Comparison of ENCODE assay signal across 21 mouse cellular contexts in genomic region chr9:108090611-108091120, GRCm38 (mm10). TPM values are rescaled to one million over a fixed set of nuclear protein-coding genes. Genes with fewer than 3 reads are reported as not detected.
DNase-seq lines count a peak whose midpoint lies in the region; ATAC-seq lines count a peak whose summit lies in the region.
"Had no signal": no experiment of that assay in that cellular context is flagged by ENCODE, and none has a peak within 500 bp of the region (broad histone marks: within the 10 kb centered on the region; RNA-seq: fewer than 3 reads in every experiment).

No protein-coding gene starts in this region.

- ATAC-seq in kidney, embryonic 16.5 days (ENCODE audit: low FRiP score, low TSS enrichment), result no peak
- ATAC-seq in liver, embryonic 11.5 days (replicated peaks; ENCODE audit: low FRiP score), result no peak
- ATAC-seq in midbrain, embryonic 13.5 days, result no peak
- ATAC-seq: activated CD4-positive, CD25-positive, alpha-beta regulatory T cell, adult 4 months; forebrain, embryonic 16.5 days had no signal

- no peak overlapping the region for H3K9ac ChIP-seq in kidney, embryonic 16.5 days (replicated peaks; ENCODE audit: low read length)
- H3K9ac ChIP-seq in liver, embryonic 11.5 days (ENCODE audit: low read depth, low read length), result 0 out of 2 replicates have a peak overlapping the region, but pooled peaks have one; percentile 7
- H3K9ac ChIP-seq in midbrain, embryonic 13.5 days (replicated peaks), result no peak overlapping the region
- H3K9ac ChIP-seq: embryonic facial prominence, embryonic 13.5 days; heart, embryonic 15.5 days had no signal

- DNase-seq in kidney, adult 18-20 months, result peak; percentile 40
- DNase-seq in liver, embryonic 11.5 days (ENCODE audit: low spot score), result no peak
- no peak for DNase-seq in liver
- peak; percentile 66 to 88 for DNase-seq in kidney, postnatal 25 days
- DNase-seq in layer of hippocampus, adult 9-10 months (ENCODE audit: low spot score), result no peak
- DNase-seq in spleen, postnatal 10 days (ENCODE audit: low spot score in 2 of 2), result no peak
- DNase-seq: adrenal gland, postnatal 14 days; cerebellum, adult 11-12 months; cerebellum, adult 9-11 months; cerebellum, postnatal 36 days; gastrocnemius, postnatal 14 days; heart, adult 2 months; heart, postnatal 14 days had no signal

- H3K27me3 ChIP-seq in kidney, embryonic 16.5 days (ENCODE audit: insufficient read depth, low read length), result no peaks in the 10 kb centered on the region
- no peaks in the 10 kb centered on the region for H3K27me3 ChIP-seq in liver, embryonic 11.5 days (replicated peaks; ENCODE audit: control insufficient read depth, insufficient read depth, low read length)
- H3K27me3 ChIP-seq in midbrain, embryonic 13.5 days, result no peaks in the 10 kb centered on the region
- H3K27me3 ChIP-seq: embryonic facial prominence, embryonic 13.5 days; forebrain, embryonic 12.5 days; heart, embryonic 15.5 days had no signal

- no peak overlapping the region for H3K27ac ChIP-seq in kidney, embryonic 16.5 days (ENCODE audit: low read length)
- no peak overlapping the region for H3K27ac ChIP-seq in liver, embryonic 11.5 days (ENCODE audit: low read depth, low read length)
- no peak overlapping the region for H3K27ac ChIP-seq in midbrain, embryonic 13.5 days
- H3K27ac ChIP-seq: embryonic facial prominence, embryonic 13.5 days; forebrain, embryonic 12.5 days; heart, adult 2 months; heart, embryonic 15.5 days had no signal

- no peak overlapping the region for H3K4me2 ChIP-seq in kidney, embryonic 16.5 days (replicated peaks; ENCODE audit: low read depth, low read length)
- no peak overlapping the region for H3K4me2 ChIP-seq in liver, embryonic 11.5 days
- H3K4me2 ChIP-seq in midbrain, embryonic 13.5 days (replicated peaks), result no peak overlapping the region
- H3K4me2 ChIP-seq: embryonic facial prominence, embryonic 13.5 days; forebrain, embryonic 12.5 days; heart, embryonic 11.5 days; heart, embryonic 15.5 days had no signal

- no peak overlapping the region for H3K4me3 ChIP-seq in kidney, embryonic 16.5 days (ENCODE audit: low read length)
- H3K4me3 ChIP-seq in liver, embryonic 11.5 days (ENCODE audit: low read depth, low read length), result no peak overlapping the region
- no peak overlapping the region for H3K4me3 ChIP-seq in midbrain, embryonic 13.5 days (replicated peaks)
- H3K4me3 ChIP-seq: embryonic facial prominence, embryonic 13.5 days; forebrain, embryonic 12.5 days; heart, adult 2 months; heart, embryonic 15.5 days had no signal

- 92% methylated on average over 7 of the region's 7 CpGs for WGBS in kidney, embryonic 16.5 days
- WGBS in liver, embryonic 11.5 days, result 92% methylated on average over 7 of the region's 7 CpGs
- 95% methylated on average over 7 of the region's 7 CpGs for WGBS in midbrain, embryonic 13.5 days

- peaks cover 57% of the 10 kb centered on the region for H3K36me3 ChIP-seq in kidney, embryonic 16.5 days (ENCODE audit: insufficient read depth, low read length)
- H3K36me3 ChIP-seq in liver, embryonic 11.5 days (ENCODE audit: control insufficient read depth, insufficient read depth, low read length), result peaks cover 58% of the 10 kb centered on the region
- peaks cover 73% of the 10 kb centered on the region for H3K36me3 ChIP-seq in midbrain, embryonic 13.5 days

- peaks cover 13% of the 10 kb centered on the region for H3K4me1 ChIP-seq in kidney, embryonic 16.5 days (ENCODE audit: insufficient read depth, low read length)
- peaks cover 13% of the 10 kb centered on the region for H3K4me1 ChIP-seq in liver, embryonic 11.5 days (replicated peaks; ENCODE audit: control insufficient read depth, insufficient read depth, low read length)
- H3K4me1 ChIP-seq in midbrain, embryonic 13.5 days (replicated peaks), result peaks cover 22% of the 10 kb centered on the region

- H3K9me3 ChIP-seq in kidney, embryonic 16.5 days (ENCODE audit: low read length), result no peaks in the 10 kb centered on the region
- H3K9me3 ChIP-seq in liver, embryonic 11.5 days (ENCODE audit: control insufficient read depth, low read length), result no peaks in the 10 kb centered on the region
- H3K9me3 ChIP-seq in midbrain, embryonic 13.5 days, result no peaks in the 10 kb centered on the region
- H3K9me3 ChIP-seq: embryonic facial prominence, embryonic 13.5 days; forebrain, embryonic 12.5 days; heart, embryonic 15.5 days had no signal

RNA-seq across cellular contexts. Expression of gene Apeh, which starts 3.7 kb away (rescaled TPM):
- 87.8 and 93.0 TPM in 2 replicates for polyA plus RNA-seq in kidney, embryonic 16.5 days (2015; fragmentation: Nextera tagmentation; extraction: Ambion mirVana)
- 159 and 167 TPM in 2 replicates for polyA plus RNA-seq in liver, embryonic 11.5 days (2014; fragmentation: Nextera tagmentation; extraction: Ambion mirVana)
- polyA plus RNA-seq in midbrain, embryonic 13.5 days (2015; fragmentation: Nextera tagmentation; extraction: Ambion mirVana), result 56.3 and 62.5 TPM in 2 replicates

RNA-seq across cellular contexts. Expression of gene Rnf123, which starts 7.5 kb away (rescaled TPM):
- polyA plus RNA-seq in kidney, embryonic 16.5 days (2015; fragmentation: Nextera tagmentation; extraction: Ambion mirVana), result 37.2 and 44.3 TPM in 2 replicates
- 59.1 and 59.2 TPM in 2 replicates for polyA plus RNA-seq in liver, embryonic 11.5 days (2014; fragmentation: Nextera tagmentation; extraction: Ambion mirVana)
- 46.2 and 55.6 TPM in 2 replicates for polyA plus RNA-seq in midbrain, embryonic 13.5 days (2015; fragmentation: Nextera tagmentation; extraction: Ambion mirVana)

RNA-seq across cellular contexts. Expression of gene Mst1, which starts 10.4 kb away (rescaled TPM):
- 0.10 and 0.21 TPM in 2 replicates for polyA plus RNA-seq in kidney, embryonic 16.5 days (2015; fragmentation: Nextera tagmentation; extraction: Ambion mirVana)
- polyA plus RNA-seq in liver, embryonic 11.5 days (2014; fragmentation: Nextera tagmentation; extraction: Ambion mirVana), result 9.7 and 12.5 TPM in 2 replicates
- polyA plus RNA-seq in midbrain, embryonic 13.5 days (2015; fragmentation: Nextera tagmentation; extraction: Ambion mirVana), result 0.11 and 0.23 TPM in 2 replicates
- polyA plus RNA-seq: forebrain, embryonic 16.5 days; heart, embryonic 15.5 days had no signal

RNA-seq across cellular contexts. Expression of gene Amigo3, which starts 37.7 kb away (rescaled TPM):
- polyA plus RNA-seq in kidney, embryonic 16.5 days (2015; fragmentation: Nextera tagmentation; extraction: Ambion mirVana), result 2.9 and 3.3 TPM in 2 replicates
- polyA plus RNA-seq in liver, embryonic 11.5 days (2014; fragmentation: Nextera tagmentation; extraction: Ambion mirVana), result 2.3 TPM in 2 replicates
- 3.0 and 3.3 TPM in 2 replicates for polyA plus RNA-seq in midbrain, embryonic 13.5 days (2015; fragmentation: Nextera tagmentation; extraction: Ambion mirVana)

RNA-seq across cellular contexts. Expression of gene Gmppb, which starts 41.6 kb away (rescaled TPM):
- 30.9 and 32.4 TPM in 2 replicates for polyA plus RNA-seq in kidney, embryonic 16.5 days (2015; fragmentation: Nextera tagmentation; extraction: Ambion mirVana)
- polyA plus RNA-seq in liver, embryonic 11.5 days (2014; fragmentation: Nextera tagmentation; extraction: Ambion mirVana), result 26.5 and 30.0 TPM in 2 replicates
- polyA plus RNA-seq in midbrain, embryonic 13.5 days (2015; fragmentation: Nextera tagmentation; extraction: Ambion mirVana), result 18.1 and 18.5 TPM in 2 replicates

Comparison
In these comparisons a context has a peak if more than half of its experiments do, and no peak if none do; other contexts are left out.
1. DNase-seq: peak in kidney, adult 18-20 months (single experiment) and kidney, postnatal 25 days (2 of 2); none in liver, embryonic 11.5 days (single experiment), liver (single experiment), layer of hippocampus, adult 9-10 months (single experiment) and spleen, postnatal 10 days (0 of 2).